Mouse (Mus musculus) liver, adult 2 months (tissue): ENCODE results near the gene S1pr1.

ENCODE experiments used
- CTCF ChIP-seq: fragments of 200-500 bp; IDR thresholded peaks from 2 replicates; pipeline ENCODE4 v1.5.1; 2011; ENCODE audit warnings: low read depth, low read length, control low read depth
- POLR2A ChIP-seq: fragments of 200-500 bp; IDR thresholded peaks from 2 replicates; pipeline ENCODE4 v1.6.1; 2011; ENCODE audit warnings: low read length, control low read depth; ENCODE audit not compliant: insufficient read depth; ENCODE audit errors: extremely low read depth

DNA sequence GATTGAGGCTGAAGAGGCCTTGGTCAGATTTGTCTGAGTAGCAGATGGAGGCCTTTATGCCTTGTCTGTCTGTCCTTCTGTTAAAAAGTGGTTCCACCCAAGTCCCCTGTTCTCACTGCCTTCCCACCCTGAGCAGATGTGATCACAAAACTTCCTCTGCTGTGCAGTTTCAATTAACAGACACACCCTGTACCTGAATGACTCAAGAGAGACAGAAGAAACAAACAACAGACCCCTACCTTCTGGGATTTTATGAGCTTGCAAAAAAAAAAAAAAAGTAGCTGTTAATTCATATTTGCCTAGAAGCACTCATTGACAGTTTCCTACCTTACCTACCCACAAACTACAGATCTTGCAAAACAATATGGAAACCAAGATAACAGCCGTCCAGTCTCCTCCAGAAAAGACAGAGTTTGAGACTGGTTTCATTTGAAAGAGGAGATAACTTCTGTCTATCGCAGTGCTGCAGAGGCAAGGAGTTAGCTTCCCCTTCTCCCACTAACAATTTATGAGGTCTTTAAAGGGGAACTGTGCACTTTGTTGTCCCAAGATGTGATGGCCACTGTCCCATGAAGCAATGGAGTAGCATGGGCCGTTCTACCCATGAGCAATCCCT is 1.1 kb upstream of the S1pr1 start:
- TF ChIP-seq CTCF (no peak), POLR2A (no peak)
